Mouse (Mus musculus): Measurements from ENCODE around the gene Cdkl3. TPM values are rescaled to one million over a fixed set of nuclear protein-coding genes. Genes with fewer than 3 reads are reported as not detected.

Gene Cdkl3
- polyA plus RNA-seq, 1 experiment from 2014 or later: 13.0 TPM

GRCm38 (mm10) chr11:51971644-51972043, 32.4 kb upstream of the Cdkl3 start:
- 97% methylated on average over 6 of the region's 6 CpGs for WGBS
- H3K36me3 ChIP-seq (replicated peaks): peaks cover 78% of the 10 kb centered on the region
- H3K4me3 ChIP-seq: no peak overlapping the region
- no peaks in the 10 kb centered on the region for H3K9me3 ChIP-seq
- no peak overlapping the region for H3K27ac ChIP-seq
- DNase-seq (ENCODE audit: extremely low spot score, low spot score): no peak
- H3K27me3 ChIP-seq (ENCODE audit: poor library complexity, severe bottlenecking): no peaks in the 10 kb centered on the region
- peaks cover 21% of the 10 kb centered on the region for H3K4me1 ChIP-seq

GRCm38 (mm10) chr11:51999611-52000289, 4.3 kb upstream of the Cdkl3 start:
- under 1% methylated on average over 29 of the region's 29 CpGs for WGBS
- Histone ChIP-seq H3K9me3 (no peaks in the 10 kb centered on the region), H3K4me1 (peaks cover 44% of the 10 kb centered on the region), H3K36me3 (replicated peaks) (peaks cover 34% of the 10 kb centered on the region), H3K27me3 (ENCODE audit: poor library complexity, severe bottlenecking) (no peaks in the 10 kb centered on the region), H3K4me3 (peak overlapping the region; percentile 87), H3K27ac (peak overlapping the region; percentile 99)
- peak; percentile 64 for DNase-seq (ENCODE audit: extremely low spot score, low spot score)

- peak; percentile 96 for DNase-seq (ENCODE audit: extremely low spot score, low spot score)
- WGBS: under 1% methylated on average over 57 of the region's 63 CpGs
- peaks cover 51% of the 10 kb centered on the region for H3K4me1 ChIP-seq
- no peaks in the 10 kb centered on the region for H3K27me3 ChIP-seq (ENCODE audit: poor library complexity, severe bottlenecking)
- peak within 1 kb of the TSS; percentile 99 for H3K27ac ChIP-seq
- peaks cover 27% of the 10 kb centered on the region for H3K36me3 ChIP-seq (replicated peaks)
- H3K9me3 ChIP-seq: no peaks in the 10 kb centered on the region
- H3K4me3 ChIP-seq: peak within 1 kb of the TSS; percentile 87
Observed at GRCm38 (mm10) chr11:52000290-52000962, 3.6 kb upstream of the Cdkl3 start, which contains the start of gene Ube2b. Ube2b (minus strand) TSS chr11:52000762.

- Histone ChIP-seq H3K9me3 (no peaks in the 10 kb centered on the region), H3K4me3 (peak overlapping the region; percentile 87; the same call in 1 of the 2 replicates), H3K27ac (peak overlapping the region; percentile 99), H3K36me3 (replicated peaks) (peaks cover 18% of the 10 kb centered on the region), H3K4me1 (peaks cover 56% of the 10 kb centered on the region), H3K27me3 (ENCODE audit: poor library complexity, severe bottlenecking) (no peaks in the 10 kb centered on the region)
- WGBS: 72% methylated on average over 10 of the region's 10 CpGs
- DNase-seq (ENCODE audit: extremely low spot score, low spot score): no peak
Observed at GRCm38 (mm10) chr11:52001341-52001740, 2.7 kb upstream of the Cdkl3 start.

- no peaks in the 10 kb centered on the region for H3K9me3 ChIP-seq
- peak overlapping the region; percentile 87; the same call in 1 of the 2 replicates for H3K4me3 ChIP-seq
- H3K27ac ChIP-seq: peak overlapping the region; percentile 99
- H3K27me3 ChIP-seq (ENCODE audit: poor library complexity, severe bottlenecking): no peaks in the 10 kb centered on the region
- 95% methylated on average over 8 of the region's 8 CpGs for WGBS
- H3K36me3 ChIP-seq (replicated peaks): peaks cover 13% of the 10 kb centered on the region
- no peak for DNase-seq (ENCODE audit: extremely low spot score, low spot score)
- peaks cover 56% of the 10 kb centered on the region for H3K4me1 ChIP-seq
Observed at GRCm38 (mm10) chr11:52001861-52002260, 2.2 kb upstream of the Cdkl3 start.

GRCm38 (mm10) chr11:52002842-52003504, 1.0 kb upstream of the Cdkl3 start:
- whole genome bisulfite sequencing: 80% methylated on average over 13 of the region's 13 CpGs
- peaks cover 48% of the 10 kb centered on the region for H3K4me1 ChIP-seq
- H3K4me3 ChIP-seq: peak overlapping the region; percentile 82
- no peaks in the 10 kb centered on the region for H3K9me3 ChIP-seq
- H3K27ac ChIP-seq: peak overlapping the region; percentile 93
- DNase-seq (ENCODE audit: extremely low spot score, low spot score): no peak
- no peaks in the 10 kb centered on the region for H3K27me3 ChIP-seq (ENCODE audit: poor library complexity, severe bottlenecking)
- peaks cover 2% of the 10 kb centered on the region for H3K36me3 ChIP-seq (replicated peaks)

GRCm38 (mm10) chr11:52003505-52003771, 583 bp upstream of the Cdkl3 start:
- Histone ChIP-seq H3K9me3 (no peaks in the 10 kb centered on the region), H3K36me3 (replicated peaks) (no peaks in the 10 kb centered on the region; the same call in 1 of the 2 replicates), H3K27me3 (ENCODE audit: poor library complexity, severe bottlenecking) (no peaks in the 10 kb centered on the region), H3K4me3 (peak overlapping the region; percentile 82), H3K27ac (peak overlapping the region; percentile 93), H3K4me1 (peaks cover 44% of the 10 kb centered on the region)
- WGBS: 25% methylated on average over 4 of the region's 4 CpGs
- no peak for DNase-seq (ENCODE audit: extremely low spot score, low spot score)

GRCm38 (mm10) chr11:52005586-52005985, 1.6 kb downstream of the Cdkl3 start:
- 78% methylated on average over 2 of the region's 2 CpGs for WGBS
- Histone ChIP-seq H3K4me3 (peak overlapping the region; percentile 82; the same call in 1 of the 2 replicates), H3K36me3 (replicated peaks) (peaks cover 6% of the 10 kb centered on the region), H3K27ac (no peak overlapping the region), H3K4me1 (peaks cover 33% of the 10 kb centered on the region), H3K9me3 (no peaks in the 10 kb centered on the region), H3K27me3 (ENCODE audit: poor library complexity, severe bottlenecking) (no peaks in the 10 kb centered on the region)
- no peak for DNase-seq (ENCODE audit: extremely low spot score, low spot score)

GRCm38 (mm10) chr11:52011011-52011410, 7.0 kb downstream of the Cdkl3 start:
- peaks cover 9% of the 10 kb centered on the region for H3K36me3 ChIP-seq (replicated peaks)
- WGBS: 90% methylated on average over 11 of the region's 11 CpGs
- no peak for DNase-seq (ENCODE audit: extremely low spot score, low spot score)
- no peak overlapping the region for H3K27ac ChIP-seq
- H3K27me3 ChIP-seq (ENCODE audit: poor library complexity, severe bottlenecking): no peaks in the 10 kb centered on the region
- no peaks in the 10 kb centered on the region for H3K9me3 ChIP-seq
- no peaks in the 10 kb centered on the region for H3K4me1 ChIP-seq
- H3K4me3 ChIP-seq: no peak overlapping the region

- no peak overlapping the region for H3K4me3 ChIP-seq
- H3K9me3 ChIP-seq: no peaks in the 10 kb centered on the region
- H3K27me3 ChIP-seq (ENCODE audit: poor library complexity, severe bottlenecking): no peaks in the 10 kb centered on the region
- 85% methylated on average over 5 of the region's 5 CpGs for WGBS
- no peaks in the 10 kb centered on the region for H3K4me1 ChIP-seq
- peaks cover 9% of the 10 kb centered on the region for H3K36me3 ChIP-seq (replicated peaks)
- no peak for DNase-seq (ENCODE audit: extremely low spot score, low spot score)
- no peak overlapping the region for H3K27ac ChIP-seq
Observed at GRCm38 (mm10) chr11:52011541-52011940, 7.5 kb downstream of the Cdkl3 start.

- Histone ChIP-seq H3K36me3 (replicated peaks) (peaks cover 9% of the 10 kb centered on the region), H3K4me3 (no peak overlapping the region), H3K9me3 (no peaks in the 10 kb centered on the region), H3K27ac (no peak overlapping the region), H3K27me3 (ENCODE audit: poor library complexity, severe bottlenecking) (no peaks in the 10 kb centered on the region), H3K4me1 (no peaks in the 10 kb centered on the region)
- no peak for DNase-seq (ENCODE audit: extremely low spot score, low spot score)
- 89% methylated on average over 9 of the region's 9 CpGs for WGBS
Observed at GRCm38 (mm10) chr11:52018217-52018616, 14.2 kb downstream of the Cdkl3 start.

GRCm38 (mm10) chr11:52032356-52032755, 28.3 kb downstream of the Cdkl3 start:
- no peak for DNase-seq (ENCODE audit: extremely low spot score, low spot score)
- WGBS: 80% methylated on average over 8 of the region's 8 CpGs
- H3K27ac ChIP-seq: no peak overlapping the region
- H3K4me1 ChIP-seq: no peaks in the 10 kb centered on the region
- H3K9me3 ChIP-seq: 0 out of 2 replicates have a peak, but pooled peaks cover 2% of the 10 kb centered on the region
- peaks cover 4% of the 10 kb centered on the region; the same call in 1 of the 2 replicates for H3K36me3 ChIP-seq (replicated peaks)
- H3K4me3 ChIP-seq: no peak overlapping the region
- no peaks in the 10 kb centered on the region for H3K27me3 ChIP-seq (ENCODE audit: poor library complexity, severe bottlenecking)

- no peak overlapping the region for H3K4me3 ChIP-seq
- peaks cover 4% of the 10 kb centered on the region; the same call in 1 of the 2 replicates for H3K36me3 ChIP-seq (replicated peaks)
- WGBS: 90% methylated on average over 1 of the region's 1 CpGs
- H3K27me3 ChIP-seq (ENCODE audit: poor library complexity, severe bottlenecking): no peaks in the 10 kb centered on the region
- H3K27ac ChIP-seq: no peak overlapping the region
- 0 out of 2 replicates have a peak, but pooled peaks cover 2% of the 10 kb centered on the region for H3K9me3 ChIP-seq
- no peak for DNase-seq (ENCODE audit: extremely low spot score, low spot score)
- no peaks in the 10 kb centered on the region for H3K4me1 ChIP-seq
Observed at GRCm38 (mm10) chr11:52033953-52034352, 29.9 kb downstream of the Cdkl3 start.
